10 mouse cellular contexts compared by ENCODE assay signal in the genomic region with DNA sequence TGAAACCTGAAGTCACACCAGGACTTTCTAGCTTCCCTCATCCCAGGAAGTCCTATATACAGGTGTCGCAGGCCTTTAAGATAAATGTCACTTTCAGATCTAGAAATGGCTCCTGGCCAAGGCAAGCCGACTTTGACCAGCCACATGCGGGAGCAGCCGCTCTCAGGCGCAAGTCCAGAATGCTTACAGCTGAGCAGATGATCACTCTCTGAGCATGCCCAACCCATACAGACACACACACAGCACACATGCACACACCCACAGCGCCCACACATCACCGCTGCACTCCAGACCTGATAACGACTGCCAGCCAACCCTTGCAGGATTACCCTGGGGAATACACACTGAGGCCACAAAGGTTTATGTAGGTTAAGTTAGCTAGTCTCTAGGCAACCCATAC. TPM values are rescaled to one million over a fixed set of nuclear protein-coding genes. Genes with fewer than 3 reads are reported as not detected.
A peak's percentile ranks its signal among the peaks of the same experiment; 100 is the strongest.
DNase-seq lines count a peak whose midpoint lies in the region; ATAC-seq lines count a peak whose summit lies in the region.
"Had no signal": no experiment of that assay in that cellular context is flagged by ENCODE, and none has a peak within 500 bp of the region (broad histone marks: within the 10 kb centered on the region; RNA-seq: fewer than 3 reads in every experiment).

No protein-coding gene starts in this region.

- H3K4me3 ChIP-seq in kidney, embryonic 15.5 days (replicated peaks), result no peak overlapping the region
- 0 out of 2 replicates have a peak overlapping the region, but pooled peaks have one; percentile 76 for H3K4me3 ChIP-seq in liver, embryonic 15.5 days (replicated peaks)
- H3K4me3 ChIP-seq: midbrain, embryonic 10.5 days had no signal

- DNase-seq in cerebellum, adult 9-10 months, result peak; percentile 53
- DNase-seq in cerebellum, adult 11 months, result no peak
- peak; percentile 47 for DNase-seq in kidney, adult 18-20 months
- peak; percentile 45 for DNase-seq in heart, postnatal 10 days
- no peak for DNase-seq in testis, postnatal 14 days (ENCODE audit: low spot score)
- DNase-seq in ovary, postnatal 14 days (ENCODE audit: low spot score), result no peak

- H3K4me2 ChIP-seq in kidney, embryonic 15.5 days, result no peak overlapping the region
- H3K4me2 ChIP-seq in liver, embryonic 15.5 days, result peak overlapping the region; percentile 96; the same call in 1 of the 2 replicates

- H3K4me1 ChIP-seq in kidney, embryonic 15.5 days, result peaks cover 39% of the 10 kb centered on the region
- peaks cover 54% of the 10 kb centered on the region for H3K4me1 ChIP-seq in liver, embryonic 15.5 days (replicated peaks)

- H3K36me3 ChIP-seq in kidney, embryonic 15.5 days, result peaks cover 75% of the 10 kb centered on the region
- peaks cover 64% of the 10 kb centered on the region for H3K36me3 ChIP-seq in liver, embryonic 15.5 days (replicated peaks)

- no peaks in the 10 kb centered on the region for H3K9me3 ChIP-seq in kidney, embryonic 15.5 days (replicated peaks)
- H3K9me3 ChIP-seq in liver, embryonic 15.5 days (replicated peaks), result no peaks in the 10 kb centered on the region
- H3K9me3 ChIP-seq: midbrain, embryonic 10.5 days had no signal

- no peak for ATAC-seq in kidney, embryonic 15.5 days (replicated peaks; ENCODE audit: low FRiP score)
- ATAC-seq in liver, embryonic 15.5 days (ENCODE audit: insufficient read depth), result peak; percentile 36; the same call in 1 of the 2 replicates

- intact Hi-C loops in heart, postnatal 10 days (cut with DNase I), result no loop called here

- 76% methylated on average over 8 of the region's 8 CpGs for WGBS in kidney, embryonic 15.5 days
- WGBS in liver, embryonic 15.5 days (ENCODE audit: insufficient replicate concordance), result 52% methylated on average over 8 of the region's 8 CpGs

- no peaks in the 10 kb centered on the region for H3K27me3 ChIP-seq in kidney, embryonic 15.5 days
- H3K27me3 ChIP-seq in liver, embryonic 15.5 days, result no peaks in the 10 kb centered on the region

- H3K9ac ChIP-seq in kidney, embryonic 15.5 days, result no peak overlapping the region
- H3K9ac ChIP-seq in liver, embryonic 15.5 days, result no peak overlapping the region; the same call in 1 of the 2 replicates

- H3K27ac ChIP-seq in kidney, embryonic 15.5 days, result no peak overlapping the region
- H3K27ac ChIP-seq in liver, embryonic 15.5 days (replicated peaks), result peak overlapping the region; percentile 66
- H3K27ac ChIP-seq: midbrain, embryonic 10.5 days had no signal

RNA-seq across cellular contexts. Expression of a gene that starts 4.0 kb away (rescaled TPM):
- polyA plus RNA-seq in kidney, embryonic 15.5 days (2015; fragmentation: Nextera tagmentation; extraction: Ambion mirVana), result 381 and 404 TPM in 2 replicates
- total RNA-seq in heart, postnatal 10 days (2021), result 100 to 1,000 TPM; 556 to 561 TPM
- 149 and 159 TPM in 2 replicates for polyA plus RNA-seq in liver, embryonic 15.5 days (2015; fragmentation: Nextera tagmentation; extraction: Ambion mirVana)

RNA-seq across cellular contexts. Expression of a gene that starts 24.8 kb away (rescaled TPM):
- polyA plus RNA-seq in kidney, embryonic 15.5 days (2015; fragmentation: Nextera tagmentation; extraction: Ambion mirVana), result 0.50 TPM in 1 of 2 replicates, not detected in the other
- total RNA-seq in heart, postnatal 10 days (2021), result not detected
- not detected in 2 replicates for polyA plus RNA-seq in liver, embryonic 15.5 days (2015; fragmentation: Nextera tagmentation; extraction: Ambion mirVana)
- total RNA-seq: layer of hippocampus, adult 8-10 months had no signal
- polyA plus RNA-seq: midbrain, embryonic 10.5 days had no signal

RNA-seq across cellular contexts. Expression of a gene that starts 29.6 kb away (rescaled TPM):
- 64.8 and 67.7 TPM in 2 replicates for polyA plus RNA-seq in kidney, embryonic 15.5 days (2015; fragmentation: Nextera tagmentation; extraction: Ambion mirVana)
- total RNA-seq in heart, postnatal 10 days (2021), result 10 to 100 TPM; 18.9 to 19.4 TPM
- 20.9 and 26.0 TPM in 2 replicates for polyA plus RNA-seq in liver, embryonic 15.5 days (2015; fragmentation: Nextera tagmentation; extraction: Ambion mirVana)

RNA-seq across cellular contexts. Expression of a gene that starts 56.7 kb away (rescaled TPM):
- 221 and 223 TPM in 2 replicates for polyA plus RNA-seq in kidney, embryonic 15.5 days (2015; fragmentation: Nextera tagmentation; extraction: Ambion mirVana)
- 10 to 100 TPM; 51.0 to 53.5 TPM for total RNA-seq in heart, postnatal 10 days (2021)
- 84.9 and 87.8 TPM in 2 replicates for polyA plus RNA-seq in liver, embryonic 15.5 days (2015; fragmentation: Nextera tagmentation; extraction: Ambion mirVana)

Comparison
In these comparisons a context has a peak if more than half of its experiments do, and no peak if none do; other contexts are left out.
1. DNase-seq: peak in cerebellum, adult 9-10 months (single experiment), kidney, adult 18-20 months (single experiment) and heart, postnatal 10 days (2 of 2); none in cerebellum, adult 11 months (single experiment), testis, postnatal 14 days (single experiment) and ovary, postnatal 14 days (single experiment).